Mouse (Mus musculus) heart, postnatal 14 days (tissue): ENCODE measurements around the gene Psg29. TPM values are rescaled to one million over a fixed set of nuclear protein-coding genes. Genes with fewer than 3 reads are reported as not detected.

Experiments
- DNase-seq, 2 experiments: peaks; one replicate each; pipeline ENCODE4 v3.0.0; 2021 to 2022
- intact Hi-C: fragments of 180-260 bp; cut with DNase I; formaldehyde crosslinking; loops from one replicate; pipeline ENCODE4 v1.15.1; 2025
- long read RNA-seq, 2 experiments: library from polyadenylated mRNA; stranded (forward); transcript quantifications; one replicate each; pipeline ENCODE4 v2.0.0; 2021
- total RNA-seq, 2 experiments: library from RNA; stranded (reverse); gene quantifications; 2 replicates each; pipeline ENCODE4 v1.2.3; 2021

Psg29 gene
- total RNA-seq = not detected
- long read RNA-seq, experiment 1 = 0 reads
- long read RNA-seq, experiment 2 = 0 reads

DNA sequence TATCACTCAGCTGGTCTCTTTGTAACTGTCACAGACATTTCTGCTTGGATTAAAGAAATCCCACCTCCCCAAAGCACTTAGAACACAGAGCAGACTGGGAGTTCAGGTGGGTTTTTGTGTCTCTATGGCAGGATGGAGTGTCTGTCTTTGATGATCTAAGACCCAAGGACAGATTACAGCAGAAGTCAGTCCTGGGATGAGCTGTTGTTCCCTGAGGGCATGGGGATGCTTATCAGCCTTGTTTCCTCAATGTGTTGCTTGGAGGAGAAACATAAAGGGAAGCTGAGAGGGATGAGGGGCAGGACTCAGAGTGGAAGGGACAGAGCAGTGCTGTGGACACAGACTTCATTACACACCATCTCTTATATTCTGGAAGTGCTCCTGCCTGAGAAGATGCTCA, at the start of gene Psg29:
TSS of gene Psg29 (plus strand) at position 301 of the 400 bp plus-strand sequence.
- DNase-seq = no peak
- intact Hi-C loops = no loop called here

- DNase-seq = peak; percentile 11 to 62
- intact Hi-C loops = loop anchor here (2.0 kb wide), 1 partner anchor 1525 kb away; no protein-coding TSS in a partner anchor
Observed at GRCm38 (mm10) chr7:17155634-17156033, 47.6 kb upstream of the Psg29 start.

GRCm38 (mm10) chr7:17156885-17157677, 46.2 kb upstream of the Psg29 start:
- intact Hi-C loops = loop anchor here (2.0 kb wide), 1 partner anchor 1524 kb away; no protein-coding TSS in a partner anchor
- no peak for DNase-seq

- DNase-seq = peak in 1 of 2 experiments; percentile 28
- intact Hi-C loops = no loop called here
Observed at GRCm38 (mm10) chr7:17159011-17159410, 44.3 kb upstream of the Psg29 start.

- DNase-seq = no peak
- intact Hi-C loops = no loop called here
Observed at GRCm38 (mm10) chr7:17171827-17172226, 31.4 kb upstream of the Psg29 start.

GRCm38 (mm10) chr7:17205530-17206184, 2.4 kb downstream of the Psg29 start:
- intact Hi-C loops = no loop called here
- no peak for DNase-seq

Other genes starting within 250 kb of the Psg29 start
- not detected for gene Pnmal1, start 243.8 kb upstream of the Psg29 start, total RNA-seq
- under 1 TPM; 0.07 TPM for gene Gm42372, start 220.4 kb upstream of the Psg29 start, total RNA-seq
- 10 to 100 TPM in 1 of 2 experiments, 1 to 10 TPM in 1; 9.8 to 10.3 TPM for gene Ccdc8, start 210.8 kb upstream of the Psg29 start, total RNA-seq
- gene Ppp5c, start 175.6 kb upstream of the Psg29 start, total RNA-seq = 100 to 1,000 TPM; 101 to 108 TPM
- gene Hif3a, start 141.1 kb upstream of the Psg29 start, total RNA-seq = 1 to 10 TPM; 4.9 to 5.4 TPM
- under 1 TPM; 0.05 TPM for gene Psg16, start 129.4 kb upstream of the Psg29 start, total RNA-seq
- not detected for gene Ceacam3, start 53.2 kb upstream of the Psg29 start, total RNA-seq